Mouse (Mus musculus) lung, embryonic 14.5 days (tissue): ENCODE measurements around the gene Rpl37a. TPM values are rescaled to one million over a fixed set of nuclear protein-coding genes. Genes with fewer than 3 reads are reported as not detected.

Source experiments
- ATAC-seq: fragments of 200-750 bp; cut with Nextera tagmentation; 2 replicates; pipeline ENCODE4 v1.8.0; 2017; ENCODE audit warnings: mild to moderate bottlenecking, moderate TSS enrichment, moderate library complexity; ENCODE audit not compliant: insufficient read depth
- DNase-seq: peaks from one replicate; pipeline ENCODE4 v3.0.0-alpha.2; 2015
- H3K27ac ChIP-seq: fragments of 300-500 bp; sonication (generic); 2 replicates; pipeline ENCODE4 v1.5.1; 2014; ENCODE audit warnings: low read depth, mild to moderate bottlenecking, moderate library complexity
- H3K27me3 ChIP-seq: fragments of 300-500 bp; sonication (generic); 2 replicates; pipeline ENCODE4 v1.6.1; 2014; ENCODE audit warnings: low read length, control low read depth; ENCODE audit not compliant: insufficient read depth
- H3K36me3 ChIP-seq: fragments of 300-500 bp; sonication (generic); 2 replicates; pipeline ENCODE4 v1.6.1; 2014; ENCODE audit warnings: control low read depth; ENCODE audit not compliant: insufficient read depth
- H3K4me1 ChIP-seq: fragments of 300-500 bp; sonication (generic); 2 replicates; pipeline ENCODE4 v1.6.1; 2014; ENCODE audit warnings: antibody characterized with exemption, control low read depth; ENCODE audit not compliant: insufficient read depth
- H3K4me2 ChIP-seq: fragments of 300-500 bp; sonication (generic); 2 replicates; pipeline ENCODE4 v1.6.1; 2014; ENCODE audit warnings: mild to moderate bottlenecking
- H3K4me3 ChIP-seq: fragments of 300-500 bp; sonication (generic); 2 replicates; pipeline ENCODE4 v1.5.1; 2014; ENCODE audit warnings: low read depth, low read length
- H3K9ac ChIP-seq: fragments of 300-500 bp; sonication (generic); 2 replicates; pipeline ENCODE4 v1.6.1; 2014
- H3K9me3 ChIP-seq: fragments of 300-500 bp; sonication (generic); 2 replicates; pipeline ENCODE4 v1.6.1; 2016; ENCODE audit warnings: low read depth, low read length, control low read depth
- CTCF ChIP-seq: IDR thresholded peaks from 2 replicates; pipeline ENCODE4 v1.5.1; 2016; ENCODE audit warnings: antibody characterized with exemption, low read depth
- WGBS: fragments of 180-500 bp; shearing (Covaris S2); extraction: QIAGEN DNeasy Blood & Tissue Kit; methylation state at CpG from one replicate; pipeline ENCODE4 v1.1.7; 2014; 5-methylcytosine and 5-hydroxymethylcytosine counted together
- polyA plus RNA-seq: library from polyadenylated mRNA; unstranded; fragments of >200 nt; fragmentation: Nextera tagmentation; extraction: Ambion mirVana; gene quantifications from 2 replicates; pipeline ENCODE4 v1.2.1, GENCODE M21; 2014

Rpl37a gene
- polyA plus RNA-seq, 1 experiment from 2014 or later: 1,954 TPM

- Histone ChIP-seq H3K9ac (no peak overlapping the region), H3K27ac (no peak overlapping the region), H3K9me3 (no peaks in the 10 kb centered on the region), H3K27me3 (no peaks in the 10 kb centered on the region), H3K36me3 (peaks cover 21% of the 10 kb centered on the region), H3K4me3 (no peak overlapping the region), H3K4me2 (no peak overlapping the region), H3K4me1 (no peaks in the 10 kb centered on the region)
- ATAC-seq: no peak
- 47% methylated on average over 6 of the region's 6 CpGs for WGBS
- no peak for DNase-seq
- no peak for TF ChIP-seq CTCF
Observed at GRCm38 (mm10) chr1:72720115-72720725, 9.1 kb downstream of the Rpl37a start.

DNA sequence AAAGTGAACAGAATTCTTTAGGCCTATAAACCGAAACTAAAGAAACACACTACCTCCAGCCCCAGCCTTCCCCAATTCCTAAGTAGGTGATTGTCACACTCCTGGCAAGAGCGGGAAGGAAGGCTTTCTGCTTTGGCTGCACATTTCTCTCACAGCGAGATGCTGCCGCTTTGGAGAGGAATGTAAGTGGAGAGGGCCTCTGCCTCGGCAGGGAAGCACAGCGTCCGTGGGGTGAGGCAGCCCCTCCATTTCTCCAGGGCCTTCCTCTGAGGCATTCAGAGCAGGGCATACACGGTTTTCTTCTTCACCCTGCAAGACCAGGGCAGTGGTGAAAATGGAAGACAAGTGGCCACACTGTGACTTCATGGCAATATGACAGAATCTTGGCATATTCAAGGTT lies 11.6 kb downstream of the Rpl37a start:
- ATAC-seq (no peak), DNase-seq (no peak)
- Histone ChIP-seq H3K9me3 (no peaks in the 10 kb centered on the region), H3K4me2 (no peak overlapping the region), H3K9ac (no peak overlapping the region), H3K36me3 (0 out of 2 replicates have a peak, but pooled peaks cover 8% of the 10 kb centered on the region), H3K27ac (no peak overlapping the region), H3K27me3 (no peaks in the 10 kb centered on the region), H3K4me1 (no peaks in the 10 kb centered on the region), H3K4me3 (no peak overlapping the region)
- 32% methylated on average over 8 of the region's 8 CpGs for WGBS
- no peak for TF ChIP-seq CTCF

DNA sequence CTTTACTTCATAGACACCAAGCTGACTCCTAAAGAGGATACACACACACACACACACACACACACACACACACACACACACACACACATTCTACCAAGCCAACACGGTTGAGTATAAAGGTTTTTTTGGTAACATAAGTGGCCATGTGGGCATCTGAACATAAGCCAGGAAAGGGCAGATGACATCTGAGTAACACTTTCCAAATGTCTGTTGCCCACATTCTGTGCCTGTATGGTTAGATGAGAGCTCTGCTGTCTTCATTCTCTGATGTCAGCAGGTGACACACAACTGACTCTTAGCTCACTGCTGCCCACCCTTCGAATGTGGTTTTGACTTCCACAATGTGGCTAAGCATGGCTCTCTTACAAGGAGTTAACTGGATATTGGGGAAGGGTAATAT lies 13.3 kb downstream of the Rpl37a start:
- Histone ChIP-seq H3K4me2 (no peak overlapping the region), H3K4me1 (no peaks in the 10 kb centered on the region), H3K27me3 (no peaks in the 10 kb centered on the region), H3K9ac (no peak overlapping the region), H3K27ac (no peak overlapping the region), H3K36me3 (0 out of 2 replicates have a peak, but pooled peaks cover 5% of the 10 kb centered on the region), H3K4me3 (no peak overlapping the region), H3K9me3 (no peaks in the 10 kb centered on the region)
- 78% methylated on average over 2 of the region's 2 CpGs for WGBS
- no peak for TF ChIP-seq CTCF
- DNase-seq: no peak
- no peak for ATAC-seq

GRCm38 (mm10) chr1:72725941-72726340 lies 14.9 kb downstream of the Rpl37a start:
- no peak overlapping the region for H3K4me3 ChIP-seq
- WGBS: 84% methylated on average over 13 of the region's 13 CpGs
- H3K4me2 ChIP-seq: no peak overlapping the region
- no peaks in the 10 kb centered on the region for H3K4me1 ChIP-seq
- no peaks in the 10 kb centered on the region for H3K36me3 ChIP-seq
- H3K27me3 ChIP-seq: no peaks in the 10 kb centered on the region
- no peak for ATAC-seq
- H3K27ac ChIP-seq: no peak overlapping the region
- DNase-seq: no peak
- H3K9me3 ChIP-seq: no peaks in the 10 kb centered on the region
- H3K9ac ChIP-seq: no peak overlapping the region
- no peak for TF ChIP-seq CTCF

- Histone ChIP-seq H3K4me3 (no peak overlapping the region), H3K27ac (no peak overlapping the region), H3K27me3 (no peaks in the 10 kb centered on the region), H3K4me2 (no peak overlapping the region), H3K4me1 (no peaks in the 10 kb centered on the region), H3K36me3 (no peaks in the 10 kb centered on the region), H3K9ac (no peak overlapping the region), H3K9me3 (no peaks in the 10 kb centered on the region)
- TF ChIP-seq CTCF: no peak
- WGBS: 60% methylated on average over 4 of the region's 4 CpGs
- no peak for ATAC-seq
- DNase-seq: no peak
Observed at GRCm38 (mm10) chr1:72728781-72729180, 17.7 kb downstream of the Rpl37a start.

DNA sequence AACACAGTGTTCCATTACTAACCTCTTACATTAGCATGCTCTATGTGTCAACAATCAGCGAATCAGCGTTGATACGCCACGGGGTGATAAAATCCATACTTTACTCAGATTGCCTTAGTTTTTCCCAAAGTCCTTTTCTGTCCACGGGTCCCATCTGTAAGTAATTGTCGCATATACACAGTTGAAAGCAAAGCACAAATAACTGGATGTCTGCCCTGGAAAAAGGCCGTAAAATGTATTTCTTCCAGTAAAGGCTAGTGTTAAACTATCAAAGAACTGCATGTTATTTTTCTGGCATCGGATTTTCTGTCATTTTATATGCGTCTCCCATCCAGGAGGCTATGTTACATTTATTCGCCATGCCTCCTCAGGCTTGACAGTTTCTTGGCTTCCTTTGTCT lies 19.0 kb downstream of the Rpl37a start:
- Histone ChIP-seq H3K36me3 (no peaks in the 10 kb centered on the region), H3K27me3 (no peaks in the 10 kb centered on the region), H3K27ac (no peak overlapping the region), H3K4me1 (no peaks in the 10 kb centered on the region), H3K4me3 (no peak overlapping the region), H3K4me2 (no peak overlapping the region), H3K9me3 (no peaks in the 10 kb centered on the region), H3K9ac (no peak overlapping the region)
- TF ChIP-seq CTCF: no peak
- ATAC-seq (no peak), DNase-seq (no peak)
- 61% methylated on average over 10 of the region's 10 CpGs for WGBS

DNA sequence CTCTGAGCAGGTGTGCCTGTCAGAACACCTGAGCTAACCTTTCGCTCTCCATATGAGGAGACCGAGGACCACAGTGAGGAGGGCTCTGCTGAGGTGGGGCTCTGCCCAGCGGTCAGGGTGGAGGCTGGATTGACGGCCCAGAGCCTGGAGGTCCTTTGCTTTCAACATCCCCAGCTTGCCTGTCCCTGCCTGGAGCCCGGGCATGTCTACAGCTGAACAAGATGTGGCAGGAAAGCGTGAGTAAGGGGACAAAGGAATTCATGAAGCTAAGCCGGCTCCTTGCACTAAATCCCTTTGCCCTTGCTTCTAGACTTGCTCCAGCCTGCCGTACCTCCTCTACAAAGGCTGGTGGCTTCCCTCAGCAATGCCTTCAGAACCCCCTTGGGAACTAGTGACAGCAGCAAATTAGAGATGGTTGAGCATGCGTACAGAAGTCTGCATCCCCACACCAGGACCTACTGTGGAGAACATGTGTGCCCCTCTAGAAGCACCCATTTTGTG lies 22.2 kb downstream of the Rpl37a start:
- no peaks in the 10 kb centered on the region for H3K36me3 ChIP-seq
- ATAC-seq (no peak), DNase-seq (no peak)
- H3K9me3 ChIP-seq: no peaks in the 10 kb centered on the region
- no peak for TF ChIP-seq CTCF
- no peak overlapping the region for H3K9ac ChIP-seq
- no peaks in the 10 kb centered on the region for H3K27me3 ChIP-seq
- H3K4me2 ChIP-seq: no peak overlapping the region
- WGBS: 84% methylated on average over 9 of the region's 9 CpGs
- H3K27ac ChIP-seq: no peak overlapping the region
- H3K4me3 ChIP-seq: no peak overlapping the region
- H3K4me1 ChIP-seq: peaks cover 9% of the 10 kb centered on the region
